Mouse (Mus musculus): ENCODE measurements around the gene Bmf. TPM values are rescaled to one million over a fixed set of nuclear protein-coding genes. Genes with fewer than 3 reads are reported as not detected.

Gene Bmf
- total RNA-seq, 4 experiments from 2014 or later = 2.8 to 9.8 (median 7.7) TPM

GRCm38 (mm10) chr2:118545242-118546103 is 4.0 kb downstream of the Bmf start:
- DNase-seq (ENCODE audit: low spot score) = peak; percentile 92

GRCm38 (mm10) chr2:118543893-118544799 is 5.3 kb downstream of the Bmf start:
- DNase-seq (ENCODE audit: low spot score) = no peak

GRCm38 (mm10) chr2:118542971-118543573 is 6.4 kb downstream of the Bmf start:
- DNase-seq (ENCODE audit: low spot score) = no peak

GRCm38 (mm10) chr2:118541716-118542115 is 7.8 kb downstream of the Bmf start:
- DNase-seq (ENCODE audit: low spot score) = no peak

- DNase-seq (ENCODE audit: low spot score) = peak; percentile 75
These were observed 8.8 kb downstream of the Bmf start for GRCm38 (mm10) chr2:118540691-118541117.

GRCm38 (mm10) chr2:118539881-118540516 is 9.5 kb downstream of the Bmf start:
- peak; percentile 58 for DNase-seq (ENCODE audit: low spot score)

GRCm38 (mm10) chr2:118539040-118539439 is 10.4 kb downstream of the Bmf start:
- DNase-seq (ENCODE audit: low spot score) = no peak

- no peak for DNase-seq (ENCODE audit: low spot score)
These were observed 12.3 kb downstream of the Bmf start for GRCm38 (mm10) chr2:118537226-118537625.

GRCm38 (mm10) chr2:118536553-118536952 is 12.9 kb downstream of the Bmf start:
- peak; percentile 60 for DNase-seq (ENCODE audit: low spot score)

GRCm38 (mm10) chr2:118536111-118536510 is 13.4 kb downstream of the Bmf start:
- no peak for DNase-seq (ENCODE audit: low spot score)

GRCm38 (mm10) chr2:118533969-118534368 is 15.5 kb downstream of the Bmf start:
- no peak for DNase-seq (ENCODE audit: low spot score)

GRCm38 (mm10) chr2:118532855-118533675 is 16.4 kb downstream of the Bmf start:
- DNase-seq (ENCODE audit: low spot score) = peak; percentile 66

- no peak for DNase-seq (ENCODE audit: low spot score)
These were observed 17.1 kb downstream of the Bmf start for GRCm38 (mm10) chr2:118532401-118532800.

- DNase-seq (ENCODE audit: low spot score) = peak; percentile 80
These were observed 19.9 kb downstream of the Bmf start for GRCm38 (mm10) chr2:118529466-118530181.

- DNase-seq (ENCODE audit: low spot score) = no peak
These were observed 22.9 kb downstream of the Bmf start for GRCm38 (mm10) chr2:118526545-118526944.

- DNase-seq (ENCODE audit: low spot score) = no peak
These were observed 24.7 kb downstream of the Bmf start for GRCm38 (mm10) chr2:118524811-118525210.

GRCm38 (mm10) chr2:118523163-118523730 is 26.2 kb downstream of the Bmf start:
- DNase-seq (ENCODE audit: low spot score) = no peak

GRCm38 (mm10) chr2:118522265-118522664 is 27.2 kb downstream of the Bmf start:
- no peak for DNase-seq (ENCODE audit: low spot score)

Measured in heart, adult 8-10 months (tissue).